Mouse (Mus musculus) forebrain, embryonic 15.5 days (tissue): Measurements from ENCODE around the gene Lasp1. TPM values are rescaled to one million over a fixed set of nuclear protein-coding genes. Genes with fewer than 3 reads are reported as not detected.

Experiments
- ATAC-seq: fragments of 200-750 bp; cut with Nextera tagmentation; replicated peaks from 2 replicates; pipeline ENCODE4 v1.8.0; 2017; ENCODE audit warnings: mild to moderate bottlenecking, moderate TSS enrichment, moderate library complexity
- H3K27ac ChIP-seq: fragments of 300-500 bp; sonication (generic); replicated peaks from 2 replicates; pipeline ENCODE4 v1.5.1; 2015; ENCODE audit warnings: mild to moderate bottlenecking, inconsistent platforms
- H3K27me3 ChIP-seq: fragments of 300-500 bp; sonication (generic); 2 replicates; pipeline ENCODE4 v1.6.1; 2015; ENCODE audit warnings: inconsistent platforms
- H3K36me3 ChIP-seq: fragments of 300-500 bp; sonication (generic); 2 replicates; pipeline ENCODE4 v1.6.1; 2015; ENCODE audit warnings: mild to moderate bottlenecking, inconsistent platforms
- H3K4me1 ChIP-seq: fragments of 300-500 bp; sonication (generic); 2 replicates; pipeline ENCODE4 v1.6.1; 2015; ENCODE audit warnings: inconsistent platforms
- H3K4me2 ChIP-seq: fragments of 300-500 bp; sonication (generic); replicated peaks from 2 replicates; pipeline ENCODE4 v1.6.1; 2015; ENCODE audit warnings: mild to moderate bottlenecking, inconsistent platforms
- H3K4me3 ChIP-seq: fragments of 300-500 bp; sonication (generic); 2 replicates; pipeline ENCODE4 v1.5.1; 2015; ENCODE audit warnings: mild to moderate bottlenecking, inconsistent platforms
- H3K9ac ChIP-seq: fragments of 300-500 bp; sonication (generic); replicated peaks from 2 replicates; pipeline ENCODE4 v1.6.1; 2015; ENCODE audit warnings: mild to moderate bottlenecking, inconsistent platforms
- H3K9me3 ChIP-seq: fragments of 300-500 bp; sonication (generic); 2 replicates; pipeline ENCODE4 v1.6.1; 2016; ENCODE audit warnings: inconsistent platforms
- WGBS: fragments of 180-500 bp; shearing (Covaris S2); methylation state at CpG from one replicate; pipeline ENCODE4 v1.1.7; 2015; ENCODE audit warnings: mixed read lengths; 5-methylcytosine and 5-hydroxymethylcytosine counted together
- polyA plus RNA-seq: library from polyadenylated mRNA; unstranded; fragments of >200 nt; fragmentation: Nextera tagmentation; extraction: Ambion mirVana; gene quantifications from 2 replicates; pipeline ENCODE4 v1.2.1, GENCODE M21; 2015

Lasp1 gene
- polyA plus RNA-seq, 1 experiment from 2014 or later = 132 TPM

DNA sequence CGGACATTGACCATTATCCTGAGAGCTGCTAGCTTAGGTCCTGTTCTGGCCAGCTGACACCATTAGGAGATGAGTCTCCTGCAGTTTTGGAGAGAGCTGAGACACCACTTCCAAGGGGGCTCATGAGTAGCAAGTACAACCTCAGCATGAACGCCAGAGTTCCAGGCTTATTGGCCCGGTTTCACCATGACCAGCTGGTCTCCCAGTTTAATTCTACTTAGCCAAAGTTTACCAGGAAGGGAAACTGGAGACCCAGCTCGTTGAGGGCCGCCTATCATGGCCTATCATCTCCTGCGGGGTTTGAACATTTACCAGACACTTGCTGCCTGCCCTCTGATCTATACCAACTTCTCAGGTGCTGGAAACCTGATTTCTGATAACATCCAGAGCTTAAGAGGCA lies 8.8 kb downstream of the Lasp1 start:
- Histone ChIP-seq H3K4me1 (peaks cover 90% of the 10 kb centered on the region), H3K4me3 (no peak overlapping the region), H3K36me3 (peaks cover 10% of the 10 kb centered on the region), H3K27me3 (no peaks in the 10 kb centered on the region), H3K9ac (no peak overlapping the region), H3K27ac (peak overlapping the region; percentile 57), H3K4me2 (no peak overlapping the region), H3K9me3 (no peaks in the 10 kb centered on the region)
- no peak for ATAC-seq
- WGBS = 41% methylated on average over 6 of the region's 6 CpGs

GRCm38 (mm10) chr11:97808093-97808492 lies 9.3 kb downstream of the Lasp1 start:
- Histone ChIP-seq H3K27ac (peak overlapping the region; percentile 57), H3K9me3 (no peaks in the 10 kb centered on the region), H3K36me3 (peaks cover 10% of the 10 kb centered on the region), H3K9ac (no peak overlapping the region), H3K4me2 (no peak overlapping the region), H3K4me3 (no peak overlapping the region), H3K4me1 (peaks cover 90% of the 10 kb centered on the region), H3K27me3 (no peaks in the 10 kb centered on the region)
- no peak for ATAC-seq
- WGBS = 27% methylated on average over 2 of the region's 2 CpGs

DNA sequence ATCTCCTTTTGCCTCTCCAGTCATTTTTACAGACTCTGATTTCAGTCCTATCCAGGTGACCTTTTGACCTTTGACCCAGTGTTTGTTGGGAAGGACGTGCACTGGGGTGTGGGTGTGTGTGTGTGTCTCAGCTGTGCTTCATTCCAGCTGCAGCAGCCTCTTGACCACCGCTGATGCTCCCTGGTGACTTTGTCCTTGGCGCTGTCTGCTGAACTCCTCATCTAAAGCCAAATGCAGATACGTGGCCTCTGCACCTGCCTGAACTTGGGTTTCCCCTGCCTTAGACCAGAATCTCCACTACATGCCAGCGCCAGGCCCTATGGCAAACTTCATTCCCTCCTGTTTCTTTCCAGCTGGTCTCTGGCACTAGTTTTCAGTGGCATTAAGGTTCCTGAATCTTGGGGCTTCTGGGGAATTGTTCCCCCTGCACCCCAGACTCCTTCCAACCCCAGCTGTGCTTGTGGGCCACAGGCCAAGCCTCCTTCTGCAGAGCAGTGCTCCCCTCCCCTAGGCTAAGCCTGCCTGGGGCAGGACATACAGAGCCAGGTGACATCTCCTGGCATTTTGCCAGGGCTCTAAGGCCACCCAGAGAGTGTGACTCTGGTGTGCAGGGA lies 9.9 kb downstream of the Lasp1 start:
- Histone ChIP-seq H3K27ac (peak overlapping the region; percentile 57), H3K36me3 (peaks cover 10% of the 10 kb centered on the region), H3K4me2 (no peak overlapping the region), H3K4me1 (peaks cover 93% of the 10 kb centered on the region), H3K9ac (no peak overlapping the region), H3K9me3 (no peaks in the 10 kb centered on the region), H3K4me3 (no peak overlapping the region), H3K27me3 (no peaks in the 10 kb centered on the region)
- 47% methylated on average over 5 of the region's 5 CpGs for WGBS
- ATAC-seq = no peak

GRCm38 (mm10) chr11:97809235-97810121 lies 10.7 kb downstream of the Lasp1 start:
- H3K4me2 ChIP-seq = no peak overlapping the region
- H3K4me3 ChIP-seq = no peak overlapping the region
- peaks cover 10% of the 10 kb centered on the region for H3K36me3 ChIP-seq
- H3K9ac ChIP-seq = no peak overlapping the region
- no peak for ATAC-seq
- no peaks in the 10 kb centered on the region for H3K27me3 ChIP-seq
- 68% methylated on average over 7 of the region's 7 CpGs for WGBS
- H3K27ac ChIP-seq = peak overlapping the region; percentile 57
- H3K4me1 ChIP-seq = peaks cover 90% of the 10 kb centered on the region
- no peaks in the 10 kb centered on the region for H3K9me3 ChIP-seq

GRCm38 (mm10) chr11:97810356-97810755 lies 11.6 kb downstream of the Lasp1 start:
- H3K36me3 ChIP-seq = peaks cover 12% of the 10 kb centered on the region
- no peak overlapping the region for H3K4me2 ChIP-seq
- H3K9ac ChIP-seq = no peak overlapping the region
- H3K4me3 ChIP-seq = no peak overlapping the region
- WGBS = 71% methylated on average over 7 of the region's 7 CpGs
- H3K27ac ChIP-seq = 0 out of 2 replicates have a peak overlapping the region, but pooled peaks have one; percentile 11
- no peaks in the 10 kb centered on the region for H3K27me3 ChIP-seq
- H3K4me1 ChIP-seq = peaks cover 81% of the 10 kb centered on the region
- H3K9me3 ChIP-seq = no peaks in the 10 kb centered on the region
- ATAC-seq = no peak

- 8% methylated on average over 3 of the region's 3 CpGs for WGBS
- H3K9ac ChIP-seq = no peak overlapping the region
- H3K4me1 ChIP-seq = peaks cover 75% of the 10 kb centered on the region
- H3K36me3 ChIP-seq = peaks cover 18% of the 10 kb centered on the region
- H3K4me2 ChIP-seq = no peak overlapping the region
- H3K4me3 ChIP-seq = no peak overlapping the region
- H3K27ac ChIP-seq = peak overlapping the region; percentile 88
- no peak for ATAC-seq
- H3K9me3 ChIP-seq = no peaks in the 10 kb centered on the region
- no peaks in the 10 kb centered on the region for H3K27me3 ChIP-seq
These were observed 12.2 kb downstream of the Lasp1 start for GRCm38 (mm10) chr11:97810970-97811369.

DNA sequence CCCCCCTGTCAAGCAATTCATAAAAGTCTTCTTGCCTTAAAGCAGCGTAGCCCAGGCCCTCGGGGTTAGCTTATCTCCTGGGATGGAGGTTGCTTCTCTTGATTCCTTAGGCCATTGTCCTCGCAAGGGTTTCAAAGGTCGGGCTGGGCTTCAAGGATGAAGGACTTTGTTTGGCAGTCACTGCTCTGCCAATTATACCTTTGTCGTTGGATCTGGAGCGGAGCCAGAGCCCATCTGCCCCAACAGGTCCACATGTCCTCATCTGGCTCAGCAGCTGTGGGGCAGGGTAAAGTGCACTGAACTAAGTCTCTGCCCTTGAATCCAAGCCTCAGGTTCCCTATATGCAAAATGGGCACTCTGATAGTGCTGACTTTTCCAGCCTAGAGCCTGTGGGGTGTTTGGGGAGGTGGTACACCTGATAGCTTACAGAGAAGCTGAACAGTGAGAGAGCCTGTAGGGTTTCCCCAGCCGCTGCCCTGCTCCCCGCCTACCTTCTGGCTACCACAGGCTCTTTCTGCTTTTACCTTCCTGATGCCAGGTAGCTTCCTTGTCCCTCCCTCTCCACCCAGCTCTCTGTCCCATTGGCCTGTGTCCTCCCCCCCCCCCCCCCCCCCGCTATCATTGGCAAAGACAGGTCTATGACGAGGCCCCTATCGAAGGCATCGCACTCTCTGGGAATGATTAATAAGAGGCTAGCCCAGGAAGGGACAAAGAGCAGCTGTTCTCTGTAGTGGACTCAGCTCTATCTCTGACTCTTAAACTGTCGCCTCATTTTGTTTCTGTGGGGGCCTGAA lies 13.0 kb downstream of the Lasp1 start:
- peaks cover 25% of the 10 kb centered on the region for H3K36me3 ChIP-seq
- no peak overlapping the region for H3K4me3 ChIP-seq
- peak overlapping the region; percentile 36 for H3K4me2 ChIP-seq
- ATAC-seq = 0 out of 2 replicates have a peak, but pooled peaks have one; percentile 23
- H3K4me1 ChIP-seq = peaks cover 67% of the 10 kb centered on the region
- peak overlapping the region; percentile 88 for H3K27ac ChIP-seq
- H3K27me3 ChIP-seq = no peaks in the 10 kb centered on the region
- WGBS = 26% methylated on average over 12 of the region's 13 CpGs
- H3K9me3 ChIP-seq = no peaks in the 10 kb centered on the region
- H3K9ac ChIP-seq = peak overlapping the region; percentile 20

DNA sequence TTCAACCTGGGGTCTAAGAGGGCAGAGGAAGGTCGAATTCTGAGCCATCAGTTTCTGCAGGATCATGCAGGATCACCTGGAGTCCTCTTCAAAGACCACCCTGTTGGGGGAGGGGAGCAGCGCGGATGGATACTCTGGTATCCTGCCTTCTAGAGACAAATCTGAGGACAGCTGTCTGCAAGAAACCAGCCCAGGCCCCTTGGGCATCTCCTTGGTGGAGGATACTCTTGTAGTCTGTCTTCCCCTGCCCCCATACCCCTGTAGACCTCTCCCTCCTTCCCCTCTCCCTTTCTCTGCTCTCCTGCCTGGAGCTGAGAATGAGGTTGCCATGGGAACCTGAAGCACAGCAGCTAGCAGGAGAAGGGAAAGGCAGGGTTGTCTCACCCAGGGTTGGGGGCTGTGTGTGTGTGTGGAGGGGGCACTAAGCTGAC lies 13.7 kb downstream of the Lasp1 start:
- Histone ChIP-seq H3K9me3 (no peaks in the 10 kb centered on the region), H3K27me3 (no peaks in the 10 kb centered on the region), H3K4me2 (peak overlapping the region; percentile 36), H3K27ac (peak overlapping the region; percentile 88), H3K4me3 (peak overlapping the region; percentile 15), H3K36me3 (peaks cover 27% of the 10 kb centered on the region), H3K4me1 (peaks cover 62% of the 10 kb centered on the region), H3K9ac (peak overlapping the region; percentile 20)
- ATAC-seq = peak; percentile 82
- 9% methylated on average over 3 of the region's 3 CpGs for WGBS

DNA sequence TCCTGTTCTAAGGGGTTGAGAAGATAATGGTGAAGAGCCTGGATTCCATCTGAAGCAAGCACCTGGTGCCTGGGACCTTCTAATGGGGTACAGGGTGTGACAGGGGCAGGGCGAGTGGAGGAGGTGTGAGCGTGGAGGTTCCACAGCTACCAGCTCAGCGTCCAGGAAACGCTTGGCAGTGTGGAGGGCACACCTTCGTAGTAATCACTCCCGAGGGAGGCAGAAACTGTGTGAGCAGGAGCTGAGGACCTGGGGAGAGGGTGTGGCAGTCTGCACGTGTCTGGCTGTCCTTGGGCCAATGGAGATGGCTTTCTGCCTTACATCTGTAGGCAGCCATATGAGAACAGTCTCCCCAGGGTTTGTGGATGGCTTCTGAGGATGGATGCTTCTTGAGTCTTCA lies 14.3 kb downstream of the Lasp1 start:
- peak; percentile 59; the same call in 1 of the 2 replicates for ATAC-seq

DNA sequence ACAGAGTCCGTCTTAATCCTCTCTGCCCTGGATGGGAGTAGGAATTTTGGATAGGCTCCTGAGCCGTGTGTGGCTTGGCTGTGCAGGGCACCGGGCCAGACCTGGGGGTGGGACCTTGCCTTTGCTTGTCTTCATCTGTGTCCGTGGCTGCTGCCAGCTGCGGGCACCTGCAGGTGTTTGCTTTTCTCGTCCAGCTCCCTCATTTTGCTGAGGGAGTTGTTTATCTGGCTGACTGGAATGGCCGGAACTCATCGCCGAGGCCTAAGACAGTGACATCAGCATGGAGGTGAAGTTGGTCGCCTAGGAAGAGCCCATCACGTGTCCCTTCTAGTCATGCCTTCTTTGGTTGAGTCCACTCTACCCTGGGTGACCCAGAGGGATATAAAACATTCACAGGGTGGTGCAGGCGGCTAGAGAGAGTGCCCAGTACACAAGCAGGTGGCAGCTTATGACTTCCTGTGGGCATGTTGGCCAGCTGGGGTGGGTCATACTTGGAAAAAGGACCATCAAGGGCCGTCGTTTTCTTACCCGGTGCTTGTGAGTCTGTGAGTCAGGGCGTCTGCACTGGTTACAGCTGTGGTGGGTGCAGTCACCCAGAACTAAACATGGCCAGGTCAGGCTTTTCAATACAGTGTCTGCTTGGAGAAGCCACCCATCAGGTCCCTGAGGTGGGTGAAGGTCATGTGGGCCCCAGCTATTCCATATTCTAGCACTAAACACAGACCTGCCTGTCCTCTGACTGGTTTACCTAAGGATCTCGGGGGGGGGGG lies 15.1 kb downstream of the Lasp1 start:
- Histone ChIP-seq H3K9ac (no peak overlapping the region), H3K9me3 (no peaks in the 10 kb centered on the region), H3K36me3 (peaks cover 20% of the 10 kb centered on the region), H3K27me3 (no peaks in the 10 kb centered on the region), H3K4me1 (peaks cover 60% of the 10 kb centered on the region), H3K4me2 (no peak overlapping the region), H3K27ac (0 out of 2 replicates have a peak overlapping the region, but pooled peaks have one; percentile 88), H3K4me3 (no peak overlapping the region)
- 73% methylated on average over 17 of the region's 17 CpGs for WGBS
- no peak for ATAC-seq

More for the DNA sequence above, 14.3 kb downstream of the Lasp1 start:
- Histone ChIP-seq H3K9ac (0 out of 2 replicates have a peak overlapping the region, but pooled peaks have one; percentile 20), H3K27ac (peak overlapping the region; percentile 88), H3K4me1 (peaks cover 60% of the 10 kb centered on the region), H3K4me2 (peak overlapping the region; percentile 36), H3K27me3 (no peaks in the 10 kb centered on the region), H3K4me3 (no peak overlapping the region), H3K36me3 (peaks cover 25% of the 10 kb centered on the region), H3K9me3 (no peaks in the 10 kb centered on the region)
- WGBS = 34% methylated on average over 7 of the region's 7 CpGs

DNA sequence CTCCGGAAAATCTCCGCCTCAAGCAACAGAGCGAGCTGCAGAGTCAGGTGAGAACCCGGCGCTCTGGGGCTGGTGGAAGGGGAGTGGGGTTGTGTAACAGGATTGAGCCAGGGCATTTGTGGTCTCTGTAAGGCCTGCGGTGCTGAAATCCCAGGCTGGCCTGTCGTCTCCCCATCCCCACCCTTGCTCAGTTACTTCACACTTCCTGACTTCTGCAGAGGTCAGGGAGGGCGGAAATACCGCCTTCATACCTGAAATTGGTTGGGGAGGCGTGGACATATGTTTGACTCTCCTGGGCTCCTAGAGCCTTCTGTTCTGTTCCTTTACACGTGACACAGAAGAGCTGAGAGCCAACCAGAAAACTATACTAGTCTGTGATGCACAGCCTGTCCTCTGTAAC lies 16.9 kb downstream of the Lasp1 start:
- no peaks in the 10 kb centered on the region for H3K27me3 ChIP-seq
- no peak overlapping the region for H3K9ac ChIP-seq
- H3K36me3 ChIP-seq = peaks cover 24% of the 10 kb centered on the region
- WGBS = 67% methylated on average over 11 of the region's 11 CpGs
- peaks cover 50% of the 10 kb centered on the region for H3K4me1 ChIP-seq
- H3K27ac ChIP-seq = no peak overlapping the region
- H3K4me2 ChIP-seq = no peak overlapping the region
- no peaks in the 10 kb centered on the region for H3K9me3 ChIP-seq
- no peak for ATAC-seq
- H3K4me3 ChIP-seq = no peak overlapping the region
